Mouse (Mus musculus): Measurements from ENCODE around the gene Nudc. TPM values are rescaled to one million over a fixed set of nuclear protein-coding genes. Genes with fewer than 3 reads are reported as not detected.

Nudc gene
- total and polyA plus RNA-seq, 2 experiments from 2014 or later = 54.1 to 265 TPM

GRCm38 (mm10) chr4:133561622-133562021 is 15.8 kb upstream of the Nudc start:
- no peak overlapping the region for H3K4me2 ChIP-seq (ENCODE audit: low read depth, low read length)
- TF ChIP-seq CTCF (IDR thresholded peaks at IDR 0.05; ENCODE audit: low read depth) = no peak
- 80% methylated on average over 4 of the region's 4 CpGs for WGBS
- no peak for ATAC-seq
- no peak for DNase-seq (ENCODE audit: low spot score)
- H3K36me3 ChIP-seq (ENCODE audit: insufficient read depth, low read length) = no peaks in the 10 kb centered on the region
- no peak overlapping the region for H3K9ac ChIP-seq (replicated peaks; ENCODE audit: low read length)
- no peaks in the 10 kb centered on the region for H3K27me3 ChIP-seq (ENCODE audit: insufficient read depth, low read length)
- no peak overlapping the region for H3K4me3 ChIP-seq (ENCODE audit: low read length)
- H3K4me1 ChIP-seq (ENCODE audit: insufficient read depth, low read length) = no peaks in the 10 kb centered on the region
- no peaks in the 10 kb centered on the region for H3K9me3 ChIP-seq (ENCODE audit: low read length)
- H3K27ac ChIP-seq = no peak overlapping the region

GRCm38 (mm10) chr4:133559846-133560245 is 14.1 kb upstream of the Nudc start:
- DNase-seq (ENCODE audit: low spot score) (no peak), ATAC-seq (no peak)
- Histone ChIP-seq H3K4me2 (ENCODE audit: low read depth, low read length) (no peak overlapping the region), H3K4me3 (ENCODE audit: low read length) (no peak overlapping the region), H3K9me3 (ENCODE audit: low read length) (no peaks in the 10 kb centered on the region), H3K9ac (replicated peaks; ENCODE audit: low read length) (no peak overlapping the region), H3K4me1 (ENCODE audit: insufficient read depth, low read length) (no peaks in the 10 kb centered on the region), H3K27ac (no peak overlapping the region), H3K36me3 (ENCODE audit: insufficient read depth, low read length) (no peaks in the 10 kb centered on the region), H3K27me3 (ENCODE audit: insufficient read depth, low read length) (no peaks in the 10 kb centered on the region)
- TF ChIP-seq CTCF (IDR thresholded peaks at IDR 0.05; ENCODE audit: low read depth) = no peak
- WGBS = 85% methylated on average over 4 of the region's 4 CpGs

- Histone ChIP-seq H3K4me3 (ENCODE audit: low read length) (no peak overlapping the region), H3K4me2 (ENCODE audit: low read depth, low read length) (no peak overlapping the region), H3K9me3 (ENCODE audit: low read length) (no peaks in the 10 kb centered on the region), H3K27me3 (ENCODE audit: insufficient read depth, low read length) (no peaks in the 10 kb centered on the region), H3K9ac (replicated peaks; ENCODE audit: low read length) (no peak overlapping the region), H3K4me1 (ENCODE audit: insufficient read depth, low read length) (no peaks in the 10 kb centered on the region), H3K27ac (no peak overlapping the region), H3K36me3 (ENCODE audit: insufficient read depth, low read length) (no peaks in the 10 kb centered on the region)
- ATAC-seq = no peak
- no peak for DNase-seq (ENCODE audit: low spot score)
- WGBS = 27% methylated on average over 10 of the region's 10 CpGs
- no peak for TF ChIP-seq CTCF (IDR thresholded peaks at IDR 0.05; ENCODE audit: low read depth)
Observed at GRCm38 (mm10) chr4:133557041-133557717, 11.4 kb upstream of the Nudc start.

- WGBS = 77% methylated on average over 19 of the region's 19 CpGs
- H3K4me1 ChIP-seq (ENCODE audit: insufficient read depth, low read length) = no peaks in the 10 kb centered on the region
Observed at GRCm38 (mm10) chr4:133553448-133554330, 7.9 kb upstream of the Nudc start.

GRCm38 (mm10) chr4:133552768-133553447 is 7.1 kb upstream of the Nudc start, which contains the start of gene Nr0b2:
TSS of gene Nr0b2 (plus strand) at chr4:133553376.
- H3K9ac ChIP-seq (replicated peaks; ENCODE audit: low read length) = no peak within 1 kb of the TSS
- no peaks in the 10 kb centered on the region for H3K4me1 ChIP-seq (ENCODE audit: insufficient read depth, low read length)
- ATAC-seq (no peak), DNase-seq (ENCODE audit: low spot score) (no peak)
- H3K4me3 ChIP-seq (ENCODE audit: low read length) = no peak within 1 kb of the TSS
- 64% methylated on average over 10 of the region's 10 CpGs for WGBS
- no peak within 1 kb of the TSS for H3K27ac ChIP-seq
- H3K36me3 ChIP-seq (ENCODE audit: insufficient read depth, low read length) = no peaks in the 10 kb centered on the region
- no peaks in the 10 kb centered on the region for H3K9me3 ChIP-seq (ENCODE audit: low read length)
- no peaks in the 10 kb centered on the region for H3K27me3 ChIP-seq (ENCODE audit: insufficient read depth, low read length)
- H3K4me2 ChIP-seq (ENCODE audit: low read depth, low read length) = no peak within 1 kb of the TSS
- TF ChIP-seq CTCF (IDR thresholded peaks at IDR 0.05; ENCODE audit: low read depth) = no peak

More at GRCm38 (mm10) chr4:133553448-133554330, 7.9 kb upstream of the Nudc start:
- H3K4me2 ChIP-seq (ENCODE audit: low read depth, low read length) = no peak overlapping the region
- no peak for TF ChIP-seq CTCF (IDR thresholded peaks at IDR 0.05; ENCODE audit: low read depth)
- no peak for ATAC-seq
- no peak overlapping the region for H3K4me3 ChIP-seq (ENCODE audit: low read length)
- H3K9me3 ChIP-seq (ENCODE audit: low read length) = no peaks in the 10 kb centered on the region
- H3K36me3 ChIP-seq (ENCODE audit: insufficient read depth, low read length) = no peaks in the 10 kb centered on the region
- H3K9ac ChIP-seq (replicated peaks; ENCODE audit: low read length) = no peak overlapping the region
- no peaks in the 10 kb centered on the region for H3K27me3 ChIP-seq (ENCODE audit: insufficient read depth, low read length)
- no peak for DNase-seq (ENCODE audit: low spot score)
- H3K27ac ChIP-seq = no peak overlapping the region

- H3K4me3 ChIP-seq (ENCODE audit: low read length) = no peak overlapping the region
- DNase-seq (ENCODE audit: low spot score) (no peak), ATAC-seq (no peak)
- no peak overlapping the region for H3K4me2 ChIP-seq (ENCODE audit: low read depth, low read length)
- H3K27me3 ChIP-seq (ENCODE audit: insufficient read depth, low read length) = no peaks in the 10 kb centered on the region
- H3K36me3 ChIP-seq (ENCODE audit: insufficient read depth, low read length) = no peaks in the 10 kb centered on the region
- no peaks in the 10 kb centered on the region for H3K4me1 ChIP-seq (ENCODE audit: insufficient read depth, low read length)
- no peak overlapping the region for H3K9ac ChIP-seq (replicated peaks; ENCODE audit: low read length)
- no peak overlapping the region for H3K27ac ChIP-seq
- no peak for TF ChIP-seq CTCF (IDR thresholded peaks at IDR 0.05; ENCODE audit: low read depth)
- WGBS = 67% methylated on average over 1 of the region's 1 CpGs
- H3K9me3 ChIP-seq (ENCODE audit: low read length) = no peaks in the 10 kb centered on the region
Observed at GRCm38 (mm10) chr4:133552029-133552428, 6.2 kb upstream of the Nudc start.
